Mouse (Mus musculus) embryonic fibroblast, embryonic 13.5 days (primary cell): ENCODE data around the gene Stac3.
A peak's percentile ranks its signal among the peaks of the same experiment; 100 is the strongest.

Source experiments
- CTCF ChIP-seq: IDR thresholded peaks from 2 replicates; pipeline ENCODE4 v1.5.1; 2011; ENCODE audit warnings: mild to moderate bottlenecking, control low read depth, low read length, moderate library complexity, borderline replicate concordance; ENCODE audit not compliant: insufficient read depth
- POLR2A ChIP-seq: IDR thresholded peaks from 2 replicates; pipeline ENCODE4 v1.6.1; 2011; ENCODE audit warnings: low read depth, mild to moderate bottlenecking, control low read depth, low read length, moderate library complexity

DNA sequence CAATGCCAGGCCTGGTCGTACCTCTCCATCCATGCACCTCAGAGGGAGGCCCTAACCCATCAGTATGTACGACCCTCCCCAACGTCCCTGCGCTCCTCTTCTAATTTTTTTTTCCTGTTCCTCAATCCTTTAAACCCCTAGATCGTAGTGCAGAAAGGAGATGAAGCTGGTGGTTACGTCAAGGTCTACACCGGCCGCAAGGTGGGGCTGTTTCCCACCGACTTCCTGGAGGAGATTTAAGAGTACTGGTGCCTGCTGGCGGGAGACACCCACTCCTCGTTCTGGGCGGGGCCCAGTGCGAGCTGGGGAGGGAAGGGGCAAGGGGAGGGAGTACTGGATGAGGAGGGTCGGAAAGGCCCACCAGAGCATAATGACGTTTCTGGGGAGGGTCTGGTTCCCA, 6.8 kb downstream of the Stac3 start:
- TF ChIP-seq CTCF (peak; percentile 64; the same call in 1 of the 2 replicates), POLR2A (no peak)
